Mouse (Mus musculus) frontal cortex, adult (tissue): ENCODE measurements around the gene Tnfsf12.

Experiments used
- ATAC-seq: cut with Nextera tagmentation; 2 replicates; pipeline ENCODE4 v1.9.2; 2017; ENCODE audit warnings: mild to moderate bottlenecking, moderate library complexity, mixed read lengths; ENCODE audit not compliant: low TSS enrichment

Tnfsf12 gene

DNA sequence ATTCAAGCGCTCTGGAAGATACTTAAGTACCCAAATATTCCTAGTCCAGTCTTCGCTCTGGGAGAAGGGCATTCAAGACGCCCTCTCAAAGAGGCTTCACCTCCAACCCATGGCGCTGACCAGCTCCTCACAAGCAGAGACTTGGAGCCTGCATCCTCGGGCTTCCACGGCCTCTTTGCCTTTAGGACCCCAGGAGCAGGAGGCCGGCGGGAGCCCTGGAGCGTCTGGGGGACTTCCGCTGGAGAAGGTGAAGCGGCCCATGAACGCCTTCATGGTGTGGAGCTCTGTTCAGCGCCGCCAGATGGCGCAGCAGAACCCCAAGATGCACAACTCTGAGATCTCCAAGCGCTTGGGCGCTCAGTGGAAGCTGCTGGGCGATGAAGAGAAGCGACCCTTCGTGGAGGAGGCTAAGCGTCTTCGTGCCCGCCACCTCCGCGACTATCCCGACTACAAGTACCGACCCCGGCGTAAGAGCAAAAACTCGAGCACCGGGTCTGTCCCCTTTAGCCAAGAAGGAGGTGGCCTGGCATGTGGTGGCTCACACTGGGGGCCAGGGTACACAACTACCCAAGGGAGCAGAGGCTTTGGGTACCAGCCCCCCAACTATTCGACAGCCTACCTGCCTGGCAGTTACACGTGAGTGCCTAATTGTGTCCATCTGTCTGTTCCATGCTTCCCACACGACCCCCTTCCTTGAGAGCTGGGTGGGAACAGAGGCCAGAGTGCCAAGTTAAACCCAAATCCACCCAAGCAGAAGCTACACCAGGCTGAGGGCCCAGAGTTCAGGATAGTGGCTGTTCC, 40.2 kb downstream of the Tnfsf12 start, which contains the start of gene Sox15:
Gene Sox15, plus strand, starts transcription at position 51 of the 801 bp plus-strand sequence.
- peak; percentile 89 for ATAC-seq

DNA sequence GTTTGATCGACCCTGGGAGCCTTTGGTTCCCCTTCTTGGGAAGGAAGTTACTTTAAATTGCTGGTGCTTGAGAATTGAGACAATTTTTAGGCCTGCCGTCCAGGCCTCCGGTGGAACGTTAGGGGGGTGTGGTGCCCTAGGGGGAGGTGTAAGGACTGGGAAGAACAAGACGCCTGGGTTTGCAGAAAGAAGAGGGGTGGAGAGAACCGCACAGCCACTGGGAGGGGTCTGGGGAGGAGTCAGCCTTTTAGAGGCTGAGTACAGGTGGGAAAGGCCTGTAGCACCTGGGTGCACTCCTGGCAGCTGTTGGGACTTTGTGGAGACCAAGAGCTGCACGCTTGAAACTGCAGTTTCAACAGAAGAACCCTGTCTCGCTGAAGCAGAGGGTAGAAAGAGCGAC, 40.9 kb downstream of the Tnfsf12 start:
- ATAC-seq = no peak

DNA sequence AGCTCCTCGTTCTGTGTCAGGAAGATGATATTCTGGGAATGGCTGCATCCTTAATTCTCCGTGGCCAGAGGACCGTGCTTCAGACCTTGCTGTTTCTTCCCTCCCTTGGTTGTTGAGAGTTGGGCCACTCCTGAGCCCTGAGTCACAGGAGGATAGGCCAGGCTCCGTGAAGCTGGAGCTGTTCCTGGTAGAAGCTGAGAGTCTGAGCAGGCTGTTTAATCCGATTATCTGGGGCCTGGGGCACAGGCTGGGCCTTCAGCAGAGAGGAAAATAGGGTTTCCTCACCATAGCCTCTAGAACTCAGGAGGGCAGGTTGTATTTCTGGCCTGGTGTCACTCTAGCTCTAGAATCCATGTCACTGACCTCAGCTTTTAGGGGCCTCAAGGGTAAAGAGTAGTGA, 42.2 kb downstream of the Tnfsf12 start:
- ATAC-seq = no peak

DNA sequence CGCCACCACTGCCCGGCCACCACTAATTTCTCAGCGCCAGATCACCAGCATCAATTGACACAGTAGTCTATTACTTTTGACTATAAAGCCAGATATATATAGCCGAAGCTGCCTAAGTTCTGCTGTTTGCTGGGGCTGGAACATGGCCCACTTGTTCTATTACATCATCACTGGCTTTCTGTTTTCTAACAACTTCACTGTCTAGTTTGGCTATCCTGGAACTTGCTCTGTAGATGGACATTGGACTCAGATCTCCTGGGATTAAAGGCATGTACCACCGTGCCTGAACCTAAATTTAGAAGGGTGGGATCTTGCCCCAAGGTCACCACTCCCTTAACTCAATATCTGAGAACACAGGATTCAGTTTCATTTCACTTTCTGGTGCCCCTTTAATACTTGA, 49.8 kb downstream of the Tnfsf12 start:
- no peak for ATAC-seq
